Mouse (Mus musculus) lung, adult 18-20 months (tissue): ENCODE data around the gene Ercc4.

ENCODE experiments used
- DNase-seq, 2 experiments: peaks; one replicate each; pipeline ENCODE4 v3.0.0; 2022; ENCODE audit warnings: mixed read lengths in 2 of 2

Ercc4 gene

GRCm38 (mm10) chr16:13147810-13148555, 38.5 kb downstream of the Ercc4 start:
- DNase-seq, result no peak

GRCm38 (mm10) chr16:13149950-13150349, 40.5 kb downstream of the Ercc4 start:
- DNase-seq, result no peak

- DNase-seq, result no peak
These were observed 41.3 kb downstream of the Ercc4 start for GRCm38 (mm10) chr16:13150790-13151189.

GRCm38 (mm10) chr16:13152475-13152874, 43.0 kb downstream of the Ercc4 start:
- DNase-seq, result no peak

GRCm38 (mm10) chr16:13153215-13153614, 43.7 kb downstream of the Ercc4 start:
- no peak for DNase-seq

DNA sequence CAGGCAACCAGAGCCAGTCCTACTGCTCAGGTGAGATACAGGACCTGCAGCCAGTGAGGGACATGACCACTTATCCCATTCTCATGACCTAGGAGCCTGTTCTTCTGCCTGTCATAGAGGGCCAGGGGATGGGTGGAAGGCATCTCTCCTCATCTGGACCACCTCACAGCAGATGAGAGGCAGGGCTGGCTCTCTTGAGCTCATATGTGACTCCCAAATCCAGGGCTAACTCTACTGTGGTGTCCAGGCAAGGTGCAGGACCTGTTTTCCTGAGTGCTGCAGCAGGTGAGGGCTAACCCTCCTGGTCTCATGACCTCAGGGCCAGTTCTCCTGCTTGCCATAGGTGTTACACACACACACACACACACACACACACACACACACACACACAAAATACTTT, 44.9 kb downstream of the Ercc4 start:
- DNase-seq, result no peak

DNA sequence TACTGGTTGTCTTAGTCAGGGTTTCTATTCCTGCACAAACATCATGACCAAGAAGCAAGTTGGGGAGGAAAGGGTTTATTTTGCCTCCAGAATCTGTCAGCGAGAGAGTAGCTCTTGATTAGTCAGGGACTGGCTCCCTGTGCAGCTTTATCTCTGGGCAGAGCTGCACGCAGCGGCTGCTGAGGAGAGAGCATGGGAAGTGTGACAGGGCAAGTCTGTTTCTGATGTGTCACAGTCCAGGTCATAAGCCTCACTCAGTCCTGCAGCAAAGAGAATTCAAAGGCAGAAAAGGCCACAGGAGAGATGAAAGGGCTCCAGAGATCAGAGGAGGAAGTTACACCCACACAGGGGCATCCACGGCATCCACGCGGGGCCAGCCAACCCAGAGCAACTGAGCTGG, 47.8 kb downstream of the Ercc4 start:
- no peak for DNase-seq

- DNase-seq, result no peak
These were observed 48.7 kb downstream of the Ercc4 start for GRCm38 (mm10) chr16:13158153-13158670.

DNA sequence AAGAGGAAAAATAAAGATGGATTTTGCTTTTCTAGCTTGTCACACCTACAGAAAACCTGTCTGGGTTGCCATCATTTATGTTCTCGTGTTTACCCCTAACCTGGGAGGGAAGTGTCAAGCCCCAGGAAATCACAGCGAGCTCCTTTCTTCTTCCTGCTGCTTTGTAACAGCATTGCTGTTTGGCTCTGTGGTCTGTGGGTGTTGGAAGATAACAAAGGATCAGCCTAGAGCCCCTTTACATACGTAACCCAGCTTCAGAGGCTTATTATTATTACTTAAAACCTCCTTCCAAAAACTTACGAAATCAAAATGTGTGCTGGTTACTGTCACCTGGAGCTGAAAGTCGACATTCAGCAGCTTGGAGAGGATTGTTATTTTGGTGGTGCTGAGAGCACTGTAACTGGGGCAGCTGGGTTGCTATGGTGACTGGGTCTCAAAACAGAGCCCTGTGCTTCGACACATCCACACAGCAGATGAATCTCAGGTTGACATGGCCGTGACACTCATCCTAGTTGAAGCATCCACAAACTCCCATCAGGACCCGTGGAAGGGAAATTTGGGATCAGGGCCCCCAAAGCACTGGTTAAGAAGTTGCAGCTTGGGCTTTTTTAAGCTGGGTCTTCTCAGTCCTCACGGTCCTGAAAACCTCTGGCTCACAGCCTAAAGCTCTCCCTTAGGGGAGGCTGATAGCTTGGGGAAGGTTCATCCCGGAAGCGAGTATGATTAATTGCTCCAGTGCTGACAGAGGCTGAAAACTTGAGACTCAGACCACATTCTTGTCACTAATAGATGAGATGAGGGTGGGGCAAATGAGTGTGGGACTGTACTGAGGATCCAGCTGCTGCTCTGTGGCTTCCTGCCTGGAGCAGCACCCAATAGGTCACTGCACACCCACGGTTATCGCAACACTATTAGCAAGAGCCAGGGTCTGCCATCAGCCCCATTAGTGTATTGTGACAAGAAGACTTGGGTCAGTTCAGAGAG, 49.7 kb downstream of the Ercc4 start:
- DNase-seq, result peak; percentile 36 to 51

GRCm38 (mm10) chr16:13159927-13160644, 50.6 kb downstream of the Ercc4 start:
- peak; percentile 91 to 93 for DNase-seq

GRCm38 (mm10) chr16:13161516-13161915, 52.0 kb downstream of the Ercc4 start:
- peak; percentile 46 to 69 for DNase-seq

DNA sequence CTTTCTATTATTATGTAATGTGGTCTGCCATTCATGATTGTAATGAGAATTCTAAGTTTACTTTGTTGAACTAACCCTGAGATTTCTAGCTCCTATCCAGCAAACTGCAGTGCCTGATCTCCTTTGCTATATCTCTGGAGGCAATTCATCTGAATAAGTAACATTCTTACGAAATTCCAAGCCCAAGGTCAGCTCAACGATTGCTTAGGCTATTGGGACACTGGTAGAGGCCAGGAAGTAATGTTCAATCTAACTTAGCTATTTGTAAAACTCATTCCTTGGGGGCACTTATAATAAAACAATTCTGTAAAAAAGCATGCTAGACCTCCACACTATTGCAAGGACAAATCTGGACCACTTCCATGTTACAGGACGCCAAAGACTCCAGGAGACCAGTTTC, 58.2 kb downstream of the Ercc4 start:
- no peak for DNase-seq

DNA sequence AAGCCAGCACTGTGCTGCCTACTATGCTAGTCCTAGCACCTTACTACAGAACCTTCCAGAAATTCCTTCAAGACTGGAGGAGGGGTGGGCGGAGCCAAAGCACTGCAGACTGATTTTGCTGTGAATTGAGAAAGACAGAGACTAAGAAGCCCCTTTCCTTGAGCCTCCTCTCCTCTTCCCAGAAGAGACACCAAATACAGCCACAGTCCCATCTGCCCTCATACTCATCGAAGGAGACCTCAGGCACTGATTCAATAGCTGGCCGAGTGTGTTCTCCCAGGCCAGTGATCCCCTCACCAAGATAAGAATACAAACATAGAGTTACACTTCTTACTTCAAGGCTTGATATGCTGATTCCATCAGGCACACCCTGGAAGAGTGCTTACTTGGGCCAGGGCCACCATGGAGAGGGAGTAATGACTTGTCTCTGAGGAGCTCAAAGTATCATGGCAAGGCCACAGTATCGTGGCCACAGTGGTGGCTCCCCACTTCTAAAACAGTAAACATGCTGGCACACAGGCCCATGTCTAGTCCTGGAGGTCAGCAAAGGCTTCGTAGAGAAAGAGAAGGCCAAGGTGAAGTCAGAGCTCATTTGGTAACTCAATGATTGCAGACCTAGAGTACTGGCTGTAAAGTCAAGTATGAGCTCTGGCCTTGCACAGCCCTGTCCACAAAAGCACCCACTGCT, 63.7 kb downstream of the Ercc4 start:
- DNase-seq, result no peak

GRCm38 (mm10) chr16:13182526-13182925, 73.0 kb downstream of the Ercc4 start:
- no peak for DNase-seq

DNA sequence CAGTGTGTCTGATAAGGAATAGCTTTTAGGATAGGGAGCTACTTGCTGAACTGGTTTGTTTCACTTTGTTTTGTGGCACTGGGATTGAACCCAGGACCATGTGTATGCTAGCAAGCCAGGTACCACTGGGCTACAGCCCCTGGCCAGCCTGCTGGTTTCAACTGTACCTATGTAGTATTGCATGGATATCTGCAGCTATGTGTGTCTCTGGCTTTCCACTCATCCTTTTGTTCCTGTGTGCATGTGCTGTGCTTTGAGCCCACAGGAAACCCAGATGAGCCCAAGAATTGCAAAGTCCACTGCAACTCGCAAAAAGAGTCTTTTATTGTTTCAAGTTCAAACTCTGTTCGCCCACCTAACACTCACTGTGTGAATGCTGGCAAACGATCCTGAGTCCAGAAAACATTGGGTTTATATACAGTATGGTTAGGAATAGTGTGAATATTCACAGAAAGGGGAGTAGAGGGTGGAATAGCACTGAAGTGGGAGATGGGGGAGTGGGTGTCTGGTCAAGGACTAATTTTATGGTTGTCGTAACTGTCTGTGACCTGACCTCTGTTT, 73.8 kb downstream of the Ercc4 start:
- DNase-seq, result no peak

DNA sequence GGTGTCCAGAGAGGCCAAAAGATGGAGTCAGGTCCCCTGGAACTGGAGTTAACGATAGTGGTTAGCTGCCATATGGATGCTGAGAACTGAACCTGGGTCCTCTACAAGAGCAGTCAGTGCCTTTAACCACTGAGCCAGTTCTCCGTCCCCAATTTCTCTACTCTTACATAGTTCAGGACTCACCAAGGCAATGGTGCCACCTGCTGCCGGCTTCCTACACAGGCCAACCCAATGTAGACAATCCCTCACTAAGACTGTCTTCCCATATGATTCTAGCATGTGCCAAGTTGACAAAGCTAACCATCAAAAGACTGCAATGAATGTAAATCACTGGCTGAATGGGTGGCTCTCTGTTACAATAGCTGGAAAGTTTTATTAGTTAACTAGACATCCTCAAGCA, 74.9 kb downstream of the Ercc4 start:
- DNase-seq, result no peak

GRCm38 (mm10) chr16:13189430-13190107, 80.1 kb downstream of the Ercc4 start:
- peak; percentile 51 to 74 for DNase-seq

GRCm38 (mm10) chr16:13190471-13190870, 81.0 kb downstream of the Ercc4 start:
- no peak for DNase-seq

DNA sequence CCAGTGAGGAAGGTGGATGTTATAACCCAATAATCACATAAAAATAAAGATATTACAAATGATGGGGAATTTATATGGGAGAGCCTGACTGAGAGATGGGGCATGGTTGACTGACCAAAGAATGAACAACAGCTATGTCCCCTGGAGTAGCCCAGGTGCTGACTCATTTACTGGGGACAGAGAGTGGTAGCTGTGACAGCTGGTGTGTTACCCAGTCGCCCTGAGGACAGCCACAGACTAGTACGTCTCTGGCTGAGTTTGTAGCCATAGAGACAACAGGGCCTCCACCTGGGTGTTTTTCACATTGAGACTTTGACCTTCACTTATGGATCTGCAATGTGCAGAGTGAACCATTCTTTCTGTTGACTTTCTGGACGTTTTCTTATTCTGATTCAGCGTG, 81.7 kb downstream of the Ercc4 start:
- DNase-seq, result no peak

DNA sequence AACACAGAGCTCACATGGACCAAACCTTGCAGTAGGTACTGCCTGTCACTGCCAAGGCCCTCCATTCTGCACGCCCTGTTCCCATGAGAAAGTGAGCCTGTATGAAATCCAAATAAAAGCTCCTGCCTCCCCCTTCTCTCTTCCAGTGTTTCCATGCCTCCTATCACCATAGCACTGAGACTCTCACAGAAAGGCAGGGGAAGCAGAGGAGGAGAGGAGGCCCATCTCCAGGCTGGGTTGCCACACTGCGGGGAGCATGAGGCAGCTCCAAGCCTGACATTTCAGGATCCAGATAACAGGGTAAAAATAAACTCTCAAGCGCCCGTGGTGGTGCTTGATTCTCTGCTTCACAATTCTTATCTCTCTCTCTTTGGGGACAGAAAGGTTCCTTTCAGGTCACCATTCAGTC, 84.2 kb downstream of the Ercc4 start:
- peak in 1 of 2 experiments; percentile 20 for DNase-seq

DNA sequence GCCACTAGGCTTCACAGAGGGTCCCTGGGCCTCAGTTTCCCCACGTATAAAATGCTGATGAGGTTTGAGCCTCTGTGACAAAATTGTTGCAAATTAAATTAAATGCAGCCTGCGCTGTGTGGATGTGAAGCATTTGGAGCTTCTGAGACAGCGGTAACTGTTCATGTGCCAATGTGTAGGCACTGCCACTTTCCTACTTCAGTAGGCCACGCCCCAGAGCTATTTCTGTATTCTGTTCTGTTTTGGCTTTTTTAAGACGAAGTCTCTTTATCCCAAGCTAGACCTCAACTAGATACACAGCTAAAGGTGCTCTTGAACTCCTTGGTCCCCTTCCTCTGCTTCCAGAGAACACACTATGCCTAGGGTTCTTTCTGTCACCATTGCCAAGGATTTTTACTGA, 85.4 kb downstream of the Ercc4 start:
- no peak for DNase-seq
